ENCODE assay signal across 17 mouse cellular contexts in genomic region chr15:100324021-100324591, GRCm38 (mm10). TPM values are rescaled to one million over a fixed set of nuclear protein-coding genes. Genes with fewer than 3 reads are reported as not detected.
A peak's percentile ranks its signal among the peaks of the same experiment; 100 is the strongest.
DNase-seq lines count a peak whose midpoint lies in the region; ATAC-seq and TF ChIP-seq lines count a peak whose summit lies in the region.
"Had no signal": no experiment of that assay in that cellular context is flagged by ENCODE, and none has a peak within 500 bp of the region (broad histone marks: within the 10 kb centered on the region; RNA-seq: fewer than 3 reads in every experiment).

No protein-coding gene starts in this region.

- H3K4me3 ChIP-seq in left cerebral cortex, adult 2 months: no peak overlapping the region
- H3K4me3 ChIP-seq in liver, embryonic 16.5 days (ENCODE audit: low read depth, low read length): no peak overlapping the region
- H3K4me3 ChIP-seq in cerebellum, adult 2 months (replicated peaks; ENCODE audit: insufficient read depth, low read depth, low read length): no peak overlapping the region
- H3K4me3 ChIP-seq: forebrain, embryonic 10.5 days; heart, embryonic 12.5 days had no signal

- WGBS in liver, embryonic 16.5 days (ENCODE audit: insufficient replicate concordance): 52% methylated on average over 12 of the region's 12 CpGs
- 80% methylated on average over 12 of the region's 12 CpGs for WGBS in cerebellum, adult 2 months

- no peak overlapping the region for H3K4me2 ChIP-seq in liver, embryonic 16.5 days (ENCODE audit: low read depth, low read length)
- H3K4me2 ChIP-seq: heart, embryonic 12.5 days; hindbrain, embryonic 14.5 days; midbrain, embryonic 11.5 days had no signal

- peak; percentile 36; the same call in 1 of the 2 replicates for ATAC-seq in liver, embryonic 16.5 days (ENCODE audit: low read depth)

- intact Hi-C loops in left cerebral cortex, adult 2 months (cut with DNase I): loop anchor here (5.0 kb wide), 1 partner anchor 287 kb away; the partner anchor contains the start of gene Dip2b
- intact Hi-C loops in left cerebral cortex, postnatal 4 days (cut with DNase I): no loop called here

- no peak for TF ChIP-seq CTCF in left cerebral cortex, adult 2 months (IDR thresholded peaks at IDR 0.05)
- TF ChIP-seq CTCF in cerebellum, adult 2 months (IDR thresholded peaks at IDR 0.05; ENCODE audit: borderline replicate concordance, insufficient read depth, low read depth, low read length): no peak

- no peaks in the 10 kb centered on the region for H3K27me3 ChIP-seq in liver, embryonic 16.5 days (ENCODE audit: control insufficient read depth, insufficient read depth, low read depth, low read length)
- H3K27me3 ChIP-seq in cerebellum, adult 2 months (ENCODE audit: control insufficient read depth, insufficient read depth, low read length): no peaks in the 10 kb centered on the region
- H3K27me3 ChIP-seq: heart, embryonic 12.5 days had no signal

- H3K9me3 ChIP-seq in liver, embryonic 16.5 days (replicated peaks; ENCODE audit: control insufficient read depth, low read length): no peaks in the 10 kb centered on the region
- H3K9me3 ChIP-seq: forebrain, embryonic 10.5 days; heart, embryonic 12.5 days had no signal

- no peak overlapping the region for H3K9ac ChIP-seq in liver, embryonic 16.5 days (ENCODE audit: low read depth, low read length)
- H3K9ac ChIP-seq: heart, embryonic 12.5 days; hindbrain, embryonic 14.5 days had no signal

- peaks cover 4% of the 10 kb centered on the region for H3K4me1 ChIP-seq in liver, embryonic 16.5 days (ENCODE audit: control insufficient read depth, low read depth, low read length)
- H3K4me1 ChIP-seq in cerebellum, adult 2 months (ENCODE audit: control insufficient read depth, insufficient read depth, low read length): peaks cover 10% of the 10 kb centered on the region
- H3K4me1 ChIP-seq: forebrain, embryonic 10.5 days; heart, embryonic 12.5 days had no signal

- DNase-seq in left cerebral cortex, adult 2 months (ENCODE audit: extremely low spot score in 1 of 2, low spot score in 2 of 2): no peak
- DNase-seq in left cerebral cortex, postnatal 4 days: no peak
- DNase-seq in ES-CJ7 (ENCODE audit: low read depth, low spot score) (peak; percentile 69), ZHBTc4 (ENCODE audit: low read depth, low spot score) (peak; percentile 80)
- no peak for DNase-seq in cerebellum, adult 2 months
- DNase-seq in cerebellum, adult 18-20 months: no peak
- no peak for DNase-seq in kidney, adult 18-20 months
- DNase-seq: kidney, adult 8-10 months; layer of hippocampus, postnatal 36 days; lung, adult 18-20 months had no signal

- TF ChIP-seq POLR2A in cerebellum, adult 2 months (IDR thresholded peaks at IDR 0.05; ENCODE audit: borderline replicate concordance, insufficient read depth, low read length): no peak

- H3K27ac ChIP-seq in left cerebral cortex, adult 2 months: peak overlapping the region; percentile 65
- no peak overlapping the region for H3K27ac ChIP-seq in liver, embryonic 16.5 days (ENCODE audit: low read length)
- H3K27ac ChIP-seq in cerebellum, adult 2 months (ENCODE audit: insufficient read depth, low read length): no peak overlapping the region
- H3K27ac ChIP-seq: forebrain, embryonic 10.5 days; hindbrain, embryonic 14.5 days had no signal

- no peaks in the 10 kb centered on the region for H3K36me3 ChIP-seq in liver, embryonic 16.5 days (ENCODE audit: control insufficient read depth, insufficient read depth)
- H3K36me3 ChIP-seq: forebrain, embryonic 10.5 days; heart, embryonic 12.5 days had no signal

RNA-seq across cellular contexts. Expression of gene Mettl7a3, which starts 10.6 kb away (rescaled TPM):
- under 1 TPM in 1 of 2 experiments, not detected in 1; 0.66 TPM for total RNA-seq in left cerebral cortex, adult 2 months (2021)
- total RNA-seq in left cerebral cortex, postnatal 4 days (2021): under 1 TPM in 1 of 2 experiments, not detected in 1; 0.34 TPM
- not detected in 2 replicates for polyA plus RNA-seq in liver, embryonic 16.5 days (2015; fragmentation: Nextera tagmentation; extraction: Ambion mirVana)
- polyA plus RNA-seq in cerebellum, adult 2 months (2012; rRNA removed): 0.13 and 0.15 TPM in 2 replicates
- polyA plus RNA-seq: forebrain, embryonic 10.5 days; heart, embryonic 12.5 days; hindbrain, embryonic 14.5 days; midbrain, embryonic 11.5 days; testis, adult 2 months had no signal

RNA-seq across cellular contexts. Expression of gene Mettl7a1, which starts 20.2 kb away (rescaled TPM):
- 10 to 100 TPM; 30.0 to 32.2 TPM for total RNA-seq in left cerebral cortex, adult 2 months (2021)
- 1 to 10 TPM; 6.0 to 6.5 TPM for total RNA-seq in left cerebral cortex, postnatal 4 days (2021)
- 12.6 and 13.5 TPM in 2 replicates for polyA plus RNA-seq in liver, embryonic 16.5 days (2015; fragmentation: Nextera tagmentation; extraction: Ambion mirVana)
- 50.3 and 50.5 TPM in 2 replicates for polyA plus RNA-seq in cerebellum, adult 2 months (2012; rRNA removed)

RNA-seq across cellular contexts. Expression of gene Methig1, which starts 28.8 kb away (rescaled TPM):
- under 1 TPM in 1 of 2 experiments, not detected in 1; 0.68 TPM for total RNA-seq in left cerebral cortex, adult 2 months (2021)
- total RNA-seq in left cerebral cortex, postnatal 4 days (2021): not detected
- 0.08 and 0.13 TPM in 2 replicates for polyA plus RNA-seq in liver, embryonic 16.5 days (2015; fragmentation: Nextera tagmentation; extraction: Ambion mirVana)
- not detected in 2 replicates for polyA plus RNA-seq in cerebellum, adult 2 months (2012; rRNA removed)
- total RNA-seq: gastrocnemius, adult 18-20 months; layer of hippocampus, postnatal 36 days had no signal
- polyA plus RNA-seq: forebrain, embryonic 10.5 days; heart, embryonic 12.5 days; midbrain, embryonic 11.5 days; testis, adult 2 months had no signal

RNA-seq across cellular contexts. Expression of gene Mettl7a2, which starts 28.9 kb away (rescaled TPM):
- under 1 TPM; 0.59 to 0.89 TPM for total RNA-seq in left cerebral cortex, adult 2 months (2021)
- under 1 TPM; 0.24 to 0.38 TPM for total RNA-seq in left cerebral cortex, postnatal 4 days (2021)
- not detected in 2 replicates for polyA plus RNA-seq in liver, embryonic 16.5 days (2015; fragmentation: Nextera tagmentation; extraction: Ambion mirVana)
- polyA plus RNA-seq in cerebellum, adult 2 months (2012; rRNA removed): not detected in 2 replicates
- polyA plus RNA-seq: forebrain, embryonic 10.5 days; heart, embryonic 12.5 days; hindbrain, embryonic 14.5 days; midbrain, embryonic 11.5 days; testis, adult 2 months had no signal

RNA-seq across cellular contexts. Expression of gene Higd1c, which starts 40.2 kb away (rescaled TPM):
- total RNA-seq in left cerebral cortex, adult 2 months (2021): not detected
- total RNA-seq in left cerebral cortex, postnatal 4 days (2021): not detected
- polyA plus RNA-seq in liver, embryonic 16.5 days (2015; fragmentation: Nextera tagmentation; extraction: Ambion mirVana): not detected in 2 replicates
- not detected in 2 replicates for polyA plus RNA-seq in cerebellum, adult 2 months (2012; rRNA removed)
- total RNA-seq: gastrocnemius, adult 18-20 months; layer of hippocampus, postnatal 36 days had no signal
- polyA plus RNA-seq: forebrain, embryonic 10.5 days; heart, embryonic 12.5 days; hindbrain, embryonic 14.5 days; midbrain, embryonic 11.5 days; testis, adult 2 months had no signal

Comparison
In these comparisons a context has a peak if more than half of its experiments do, and no peak if none do; other contexts are left out.
1. RNA of gene Mettl7a1, which starts 20.2 kb away (total RNA-seq): 30.0 to 32.2 TPM in left cerebral cortex, adult 2 months; 6.0 to 6.5 TPM in left cerebral cortex, postnatal 4 days; every median in the first group is over 4 times any median in the second.
2. DNase-seq: peak in ES-CJ7 (single experiment) and ZHBTc4 (single experiment); none in left cerebral cortex, adult 2 months (0 of 2), left cerebral cortex, postnatal 4 days (single experiment), cerebellum, adult 2 months (0 of 2), cerebellum, adult 18-20 months (0 of 2) and kidney, adult 18-20 months (single experiment).